Mouse (Mus musculus) cortical plate, adult 2 months (tissue): Measurements from ENCODE around the gene Unc5b. TPM values are rescaled to one million over a fixed set of nuclear protein-coding genes. Genes with fewer than 3 reads are reported as not detected.
"Not testable (repeated sequence)": the region's sequence is repeated elsewhere in the genome, so short reads cannot be mapped to it uniquely, and the experiment has no call there.

Experiments
- H3K27ac ChIP-seq: fragments of 200-500 bp; 2 replicates; pipeline ENCODE4 v1.5.1; 2012; ENCODE audit warnings: low read length, control low read depth, inconsistent platforms; ENCODE audit not compliant: insufficient read depth
- H3K4me1 ChIP-seq: fragments of 200-500 bp; 2 replicates; pipeline ENCODE4 v1.6.1; 2011; ENCODE audit warnings: low read length; ENCODE audit not compliant: control insufficient read depth, insufficient read depth
- H3K4me3 ChIP-seq: fragments of 200-500 bp; 2 replicates; pipeline ENCODE4 v1.5.1; 2011; ENCODE audit warnings: mild to moderate bottlenecking, low read length, control low read depth; ENCODE audit not compliant: insufficient read depth
- CTCF ChIP-seq: fragments of 200-500 bp; IDR thresholded peaks from 2 replicates; pipeline ENCODE4 v1.5.1; 2011; ENCODE audit warnings: mild to moderate bottlenecking, control low read depth, low read length; ENCODE audit not compliant: insufficient read depth; ENCODE audit errors: extremely low read depth
- POLR2A ChIP-seq: fragments of 200-500 bp; IDR thresholded peaks from 2 replicates; pipeline ENCODE4 v1.6.1; 2011; ENCODE audit warnings: mild to moderate bottlenecking, low read length, control low read depth; ENCODE audit not compliant: insufficient read depth; ENCODE audit errors: extremely low read depth
- polyA plus RNA-seq: library from polyadenylated mRNA; depleted of rRNA; stranded (reverse); fragments of >200 nt; gene quantifications from 2 replicates; pipeline ENCODE4 v1.2.3, GENCODE M21; 2012

Unc5b gene
- polyA plus RNA-seq, 1 experiment, result 9.8 TPM

DNA sequence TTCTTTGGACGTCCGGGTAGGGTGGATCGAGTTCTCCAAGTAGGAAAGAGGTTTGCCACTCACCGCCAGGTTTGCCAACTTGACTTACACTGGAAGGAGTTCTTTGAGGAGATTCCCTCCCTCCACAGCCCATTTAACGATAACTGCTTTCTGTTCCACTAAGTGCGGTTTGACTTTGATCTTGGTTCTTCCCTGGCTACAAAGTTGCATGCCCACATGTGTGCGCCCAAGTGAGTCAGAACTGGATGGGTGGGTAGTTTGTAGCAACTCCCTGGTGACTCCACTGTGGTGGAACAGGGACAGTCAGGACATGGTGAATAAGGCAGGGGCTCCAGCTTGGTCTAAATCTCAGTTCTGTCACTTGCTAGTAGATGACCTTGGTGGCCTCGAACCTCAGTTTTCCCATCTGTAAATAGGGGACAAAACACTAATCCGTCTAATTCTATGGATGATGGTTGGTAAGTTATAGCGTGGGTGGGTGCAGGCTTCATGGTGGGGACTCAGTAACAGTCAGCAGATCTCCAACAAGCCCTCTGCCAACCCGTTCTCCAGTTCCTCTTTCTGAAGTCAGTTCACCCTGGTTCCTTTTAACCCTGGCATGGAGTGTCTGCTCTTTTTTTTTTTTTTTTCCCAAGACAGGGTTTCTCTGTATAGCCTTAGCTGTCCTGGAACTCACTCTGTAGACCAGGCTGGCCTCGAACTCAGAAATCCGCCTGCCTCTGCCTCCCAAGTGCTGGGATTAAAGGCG lies 86.7 kb downstream of the Unc5b start:
- TF ChIP-seq CTCF (no peak), POLR2A (no peak)
- Histone ChIP-seq H3K4me3 (no peak overlapping the region), H3K27ac (no peak overlapping the region), H3K4me1 (no peaks in the 10 kb centered on the region)

DNA sequence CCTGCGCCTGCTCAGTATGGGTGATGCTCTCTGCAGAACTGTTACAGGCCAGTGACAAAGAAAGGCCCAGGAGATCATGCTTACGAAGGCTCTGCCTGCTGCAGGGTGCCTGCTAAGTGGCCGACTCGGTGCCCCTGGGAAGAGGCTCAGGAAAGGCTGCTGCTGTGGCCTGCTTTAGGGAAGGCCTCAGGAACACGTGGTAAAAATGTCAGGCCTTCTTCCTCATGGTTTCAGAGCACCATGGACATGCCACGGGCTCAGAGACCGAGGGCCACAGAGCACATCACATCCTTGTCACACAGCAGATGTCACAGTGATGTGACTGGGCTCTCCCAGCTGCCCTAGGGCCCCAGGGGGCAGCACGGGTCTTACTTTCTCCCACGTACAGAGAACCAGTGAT lies 87.7 kb downstream of the Unc5b start:
- no peak for TF ChIP-seq POLR2A
- TF ChIP-seq CTCF, result no peak
- H3K4me3 ChIP-seq, result no peak overlapping the region
- no peaks in the 10 kb centered on the region for H3K4me1 ChIP-seq
- H3K27ac ChIP-seq, result no peak overlapping the region

DNA sequence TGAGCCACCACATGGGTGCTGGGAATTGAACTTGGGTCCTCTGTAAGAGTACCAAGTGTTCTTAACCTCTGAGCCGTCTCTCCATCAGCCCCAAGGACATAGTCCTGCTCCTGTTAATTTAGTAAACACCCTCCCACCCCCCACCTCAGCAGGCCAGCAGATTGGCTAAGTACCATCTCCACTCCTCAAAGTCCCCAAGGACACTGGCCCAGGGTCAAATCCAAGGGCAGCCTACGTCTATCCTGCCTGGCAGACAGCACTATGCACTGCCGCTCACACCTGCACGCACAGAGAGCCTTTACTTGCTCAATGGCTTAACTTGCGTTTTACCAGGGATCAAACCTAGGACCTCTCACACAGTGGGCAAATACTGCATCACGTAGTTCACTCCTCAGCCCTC lies 88.4 kb downstream of the Unc5b start:
- Histone ChIP-seq H3K27ac (no peak overlapping the region), H3K4me3 (no peak overlapping the region), H3K4me1 (no peaks in the 10 kb centered on the region)
- no peak for TF ChIP-seq CTCF
- no peak for TF ChIP-seq POLR2A

DNA sequence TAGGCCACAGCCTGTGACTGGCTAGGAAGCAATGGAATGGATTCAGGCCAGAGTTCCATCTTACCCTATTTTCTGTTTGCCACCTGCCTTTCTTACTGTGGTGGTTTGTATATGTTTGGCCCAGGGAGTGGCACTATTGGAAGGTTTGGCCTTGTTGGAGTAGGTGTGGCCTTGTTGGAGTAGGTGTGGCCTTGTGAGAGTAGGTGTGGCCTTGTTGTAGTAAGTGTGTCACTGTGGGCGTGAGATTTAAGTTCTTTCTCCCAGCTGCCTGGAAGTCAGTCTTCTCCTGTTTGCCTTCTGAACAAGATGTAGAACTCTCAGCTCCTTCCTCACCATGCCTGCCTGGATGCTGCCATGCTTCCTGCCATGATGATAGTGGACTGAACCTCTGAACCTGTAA lies 89.1 kb downstream of the Unc5b start:
- not testable (repeated sequence) for H3K4me3 ChIP-seq, H3K4me1 ChIP-seq, H3K27ac ChIP-seq

DNA sequence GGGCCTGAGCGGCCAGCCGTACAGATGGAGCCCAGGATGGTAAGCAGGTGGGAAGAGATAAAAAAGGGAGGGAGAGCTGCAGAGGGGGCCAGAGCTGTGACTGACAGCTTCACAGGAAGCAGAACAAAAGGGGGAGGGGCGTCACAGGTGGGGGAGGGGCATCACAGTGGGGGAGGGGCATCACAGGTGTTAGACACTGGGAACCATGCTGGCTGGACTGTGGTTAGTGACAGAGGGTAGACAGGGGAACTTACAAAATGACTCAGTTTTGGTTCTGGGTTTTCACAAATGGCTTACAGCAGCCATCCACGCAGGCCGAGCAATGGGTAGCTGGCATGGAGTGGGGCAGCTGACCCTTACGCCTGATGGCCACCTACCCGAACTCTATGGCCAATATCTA lies 89.9 kb downstream of the Unc5b start:
- TF ChIP-seq POLR2A (no peak), CTCF (no peak)
- Histone ChIP-seq H3K27ac (no peak overlapping the region), H3K4me3 (no peak overlapping the region), H3K4me1 (no peaks in the 10 kb centered on the region)

DNA sequence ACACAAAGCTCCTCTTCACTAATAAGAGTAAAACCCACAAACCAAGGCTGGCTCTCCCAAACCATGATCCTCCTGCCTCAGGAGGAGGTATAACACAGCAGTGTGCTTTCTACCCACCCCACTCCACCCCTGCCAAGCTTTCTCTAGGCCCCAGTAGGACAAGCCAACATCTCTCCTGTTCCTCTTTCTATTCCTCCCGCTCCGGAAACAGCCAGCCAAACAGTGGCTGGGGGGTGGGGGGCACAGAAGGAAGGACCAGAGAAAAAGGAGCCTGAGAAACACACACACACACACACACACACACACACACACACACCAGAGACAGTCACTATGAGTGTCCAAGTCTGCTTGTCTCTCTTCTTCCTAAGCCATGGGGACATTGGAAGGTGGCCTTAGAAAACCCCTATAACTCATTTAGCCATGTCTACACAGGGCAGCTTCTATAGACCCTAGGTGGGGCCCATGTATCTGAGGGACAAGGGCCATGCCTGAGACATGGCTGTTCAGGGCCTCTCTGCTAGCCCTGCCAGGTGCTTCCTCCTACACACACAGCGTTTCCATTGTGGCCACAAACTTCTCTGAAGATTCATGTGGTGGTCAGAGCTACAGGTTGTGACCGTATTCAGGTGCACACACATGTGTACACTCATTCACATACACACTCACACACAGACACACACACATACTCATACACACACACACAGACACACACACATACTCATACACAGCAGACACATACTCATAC lies 91.6 kb downstream of the Unc5b start:
- no peak overlapping the region for H3K4me3 ChIP-seq
- TF ChIP-seq POLR2A (no peak), CTCF (no peak)
- no peak overlapping the region for H3K27ac ChIP-seq
- no peaks in the 10 kb centered on the region for H3K4me1 ChIP-seq

DNA sequence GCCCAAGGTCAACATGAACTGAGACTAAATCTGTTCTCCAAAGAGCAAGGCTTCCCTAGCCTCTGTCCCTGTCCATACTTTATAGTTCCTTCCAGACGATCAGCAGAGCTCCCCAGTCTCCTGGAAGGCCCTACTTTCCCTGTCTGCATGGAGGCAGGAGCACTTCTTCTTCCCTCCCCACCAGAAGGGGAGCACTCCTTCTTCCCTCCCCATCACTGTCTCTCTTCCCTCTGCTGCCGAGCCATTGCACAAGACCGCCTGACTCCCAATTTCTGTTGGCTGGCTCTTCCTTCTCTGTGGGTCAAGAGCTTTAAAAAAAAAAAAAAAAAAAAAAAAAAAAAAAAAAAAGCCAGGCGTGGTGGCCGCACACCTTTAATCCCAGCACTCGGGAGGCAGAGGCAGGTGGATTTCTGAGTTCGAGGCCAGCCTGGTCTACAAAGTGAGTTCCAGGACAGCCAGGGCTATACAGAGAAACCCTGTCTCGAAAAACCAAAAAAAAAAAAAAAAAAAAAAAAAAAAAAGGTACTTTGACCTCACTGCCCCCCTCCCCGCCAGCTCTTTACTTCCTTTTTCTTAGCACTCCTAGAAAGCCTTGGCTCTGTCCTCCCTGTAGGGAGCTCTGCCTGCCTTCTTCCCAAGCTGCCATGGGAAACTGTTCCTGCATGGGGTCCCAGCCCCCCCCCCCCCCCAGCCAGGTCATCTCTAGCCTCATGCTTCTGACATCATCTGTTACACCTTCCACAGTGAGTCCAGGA lies 93.3 kb downstream of the Unc5b start:
- no peak overlapping the region for H3K27ac ChIP-seq

DNA sequence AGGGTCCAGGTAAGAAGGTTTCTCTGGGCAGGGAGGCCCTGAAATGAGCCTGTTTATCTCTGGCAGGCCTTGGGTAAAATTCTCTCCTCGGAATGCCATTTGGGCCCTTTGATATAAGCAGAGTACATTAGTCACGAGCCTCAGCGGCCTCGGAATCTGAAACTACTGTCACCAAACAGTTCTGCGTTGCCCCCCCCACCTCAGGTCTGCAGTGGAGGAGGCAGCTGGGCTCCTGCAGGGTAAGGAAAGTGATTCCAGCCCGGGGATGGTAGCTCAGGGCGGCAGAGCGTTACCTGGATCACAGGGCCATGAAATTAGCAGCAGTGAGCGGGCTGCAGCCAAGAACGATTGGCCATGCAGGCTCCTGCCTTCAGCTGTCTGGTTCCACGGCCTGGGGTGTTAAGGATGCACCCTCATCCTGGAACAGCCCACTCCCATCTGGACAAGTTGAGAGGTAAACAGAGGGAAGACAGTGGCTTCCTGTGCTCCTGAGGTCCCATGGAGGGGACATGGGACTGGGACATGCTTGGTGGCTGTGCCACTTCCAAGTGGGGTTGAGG lies 94.1 kb downstream of the Unc5b start:
- no peak overlapping the region for H3K27ac ChIP-seq
- H3K4me3 ChIP-seq, result no peak overlapping the region
- TF ChIP-seq POLR2A (no peak), CTCF (no peak)
- no peaks in the 10 kb centered on the region; the same call in 1 of the 2 replicates for H3K4me1 ChIP-seq

More for the DNA sequence above, 93.3 kb downstream of the Unc5b start:
- Histone ChIP-seq H3K4me1 (no peaks in the 10 kb centered on the region), H3K4me3 (no peak overlapping the region)
- no peak for TF ChIP-seq POLR2A
- TF ChIP-seq CTCF, result no peak

DNA sequence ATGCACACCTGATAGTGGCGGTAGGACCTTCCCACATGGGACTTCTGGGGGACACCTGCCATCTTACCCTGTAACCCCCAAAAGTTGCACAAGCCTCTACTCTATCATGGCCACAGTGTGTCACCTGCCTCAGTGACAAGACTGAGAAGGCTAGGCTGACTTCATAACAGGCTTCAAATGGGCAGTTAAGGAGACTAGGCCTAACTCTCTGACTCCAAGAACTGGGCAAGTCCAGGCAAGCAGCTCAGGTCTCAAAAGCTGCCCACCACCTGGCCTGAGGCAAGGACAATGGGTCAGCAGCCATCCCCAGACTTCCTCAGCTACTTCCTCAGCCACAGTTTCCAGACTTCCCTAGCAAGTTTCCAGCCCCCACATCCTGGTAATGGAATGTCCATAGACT lies 95.6 kb downstream of the Unc5b start:
- no peak for TF ChIP-seq POLR2A
- no peak for TF ChIP-seq CTCF
- Histone ChIP-seq H3K4me3 (no peak overlapping the region), H3K4me1 (no peaks in the 10 kb centered on the region; the same call in 1 of the 2 replicates), H3K27ac (no peak overlapping the region)
